Mouse (Mus musculus) limb, embryonic 14.5 days (tissue): ENCODE results near the gene Foxj1. TPM values are rescaled to one million over a fixed set of nuclear protein-coding genes. Genes with fewer than 3 reads are reported as not detected.

Experiments used
- ATAC-seq: fragments of 200-750 bp; cut with Nextera tagmentation; 2 replicates; pipeline ENCODE4 v1.8.0; 2017; ENCODE audit warnings: low read depth, moderate number of reproducible peaks, moderate TSS enrichment; ENCODE audit not compliant: low FRiP score
- DNase-seq: peaks from one replicate; pipeline ENCODE4 v3.0.0-alpha.2; 2015; ENCODE audit warnings: low spot score
- H3K27ac ChIP-seq: fragments of 300-500 bp; sonication (generic); replicated peaks from 2 replicates; pipeline ENCODE4 v1.5.1; 2014; ENCODE audit warnings: low read depth, mild to moderate bottlenecking, low read length, moderate library complexity, mixed read lengths
- H3K27me3 ChIP-seq: fragments of 300-500 bp; sonication (generic); 2 replicates; pipeline ENCODE4 v1.6.1; 2014; ENCODE audit warnings: low read length, mixed read lengths; ENCODE audit not compliant: control insufficient read depth, insufficient read depth
- H3K36me3 ChIP-seq: fragments of 300-500 bp; sonication (generic); 2 replicates; pipeline ENCODE4 v1.6.1; 2014; ENCODE audit warnings: mild to moderate bottlenecking, low read length, moderate library complexity, mixed read lengths; ENCODE audit not compliant: control insufficient read depth, insufficient read depth
- H3K4me1 ChIP-seq: fragments of 300-500 bp; sonication (generic); 2 replicates; pipeline ENCODE4 v1.6.1; 2014; ENCODE audit warnings: antibody characterized with exemption, low read length, mixed read lengths; ENCODE audit not compliant: control insufficient read depth, insufficient read depth
- H3K4me2 ChIP-seq: fragments of 300-500 bp; sonication (generic); replicated peaks from 2 replicates; pipeline ENCODE4 v1.6.1; 2014; ENCODE audit warnings: low read depth, mild to moderate bottlenecking, low read length, moderate library complexity; ENCODE audit not compliant: severe bottlenecking
- H3K4me3 ChIP-seq: fragments of 300-500 bp; sonication (generic); replicated peaks from 2 replicates; pipeline ENCODE4 v1.5.1; 2014; ENCODE audit warnings: low read length
- H3K9ac ChIP-seq: fragments of 300-500 bp; sonication (generic); 2 replicates; pipeline ENCODE4 v1.6.1; 2014; ENCODE audit warnings: mild to moderate bottlenecking, low read depth, low read length, moderate library complexity; ENCODE audit not compliant: severe bottlenecking
- H3K9me3 ChIP-seq: fragments of 300-500 bp; sonication (generic); 2 replicates; pipeline ENCODE4 v1.6.1; 2016; ENCODE audit warnings: low read length; ENCODE audit not compliant: control insufficient read depth
- POLR2A ChIP-seq: fragments of 200-500 bp; IDR thresholded peaks from 2 replicates; pipeline ENCODE4 v1.8.0; 2012; ENCODE audit warnings: inconsistent platforms, mild to moderate bottlenecking, moderate library complexity, borderline replicate concordance; ENCODE audit not compliant: insufficient read depth, insufficient read length; ENCODE audit errors: extremely low read depth
- WGBS: fragments of 180-500 bp; shearing (Covaris S2); extraction: QIAGEN DNeasy Blood & Tissue Kit; methylation state at CpG from one replicate; pipeline ENCODE4 v1.1.7; 2014; 5-methylcytosine and 5-hydroxymethylcytosine counted together
- polyA plus RNA-seq, 2 experiments: library from polyadenylated mRNA; depleted of rRNA in 1 of 2; stranded (reverse) in 1 of 2; unstranded in 1 of 2; fragments of >200 nt; fragmentation: Nextera tagmentation in 1 of 2; extraction: Ambion mirVana in 1 of 2; gene quantifications; 2 replicates each; pipeline versions ENCODE4 v1.2.1 to v1.2.3; 2012 to 2014

Foxj1 gene
- polyA plus RNA-seq, 2 experiments: 0.14 to 0.85 TPM

DNA sequence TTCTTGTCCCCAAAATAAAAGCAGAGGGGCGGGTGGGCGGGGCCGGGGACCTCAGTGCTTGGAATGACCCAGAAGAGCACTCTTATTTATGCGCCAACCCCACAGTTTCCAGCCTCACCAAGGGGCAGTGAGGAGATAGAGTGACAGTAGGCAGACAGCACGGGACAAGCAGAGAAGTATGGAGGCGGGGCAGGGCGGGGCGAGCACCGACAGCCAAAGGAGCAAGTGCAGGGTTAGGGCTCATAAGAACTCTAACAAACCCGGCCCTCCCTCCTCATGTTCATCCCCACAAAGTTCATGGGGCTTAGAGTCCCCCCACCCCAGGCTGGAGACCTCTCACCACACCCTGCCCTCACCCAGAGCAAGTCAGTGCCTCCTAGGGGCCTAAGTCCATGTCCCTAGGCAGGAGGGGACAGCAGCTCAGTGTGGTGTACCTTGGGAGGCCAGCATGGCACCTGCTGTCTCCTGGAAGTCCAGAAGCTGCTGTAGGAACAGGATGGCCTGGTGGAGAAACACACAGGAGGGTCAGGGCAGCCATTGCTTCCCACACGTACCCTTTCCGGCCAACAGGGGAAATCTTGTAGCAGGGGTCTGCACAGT lies 41.6 kb downstream of the Foxj1 start:
- Histone ChIP-seq H3K36me3 (peaks cover 89% of the 10 kb centered on the region), H3K4me2 (no peak overlapping the region), H3K27ac (no peak overlapping the region), H3K9me3 (no peaks in the 10 kb centered on the region), H3K9ac (no peak overlapping the region), H3K4me3 (no peak overlapping the region), H3K27me3 (no peaks in the 10 kb centered on the region), H3K4me1 (no peaks in the 10 kb centered on the region)
- DNase-seq: no peak
- TF ChIP-seq POLR2A: no peak
- ATAC-seq: no peak
- 85% methylated on average over 12 of the region's 12 CpGs for WGBS

DNA sequence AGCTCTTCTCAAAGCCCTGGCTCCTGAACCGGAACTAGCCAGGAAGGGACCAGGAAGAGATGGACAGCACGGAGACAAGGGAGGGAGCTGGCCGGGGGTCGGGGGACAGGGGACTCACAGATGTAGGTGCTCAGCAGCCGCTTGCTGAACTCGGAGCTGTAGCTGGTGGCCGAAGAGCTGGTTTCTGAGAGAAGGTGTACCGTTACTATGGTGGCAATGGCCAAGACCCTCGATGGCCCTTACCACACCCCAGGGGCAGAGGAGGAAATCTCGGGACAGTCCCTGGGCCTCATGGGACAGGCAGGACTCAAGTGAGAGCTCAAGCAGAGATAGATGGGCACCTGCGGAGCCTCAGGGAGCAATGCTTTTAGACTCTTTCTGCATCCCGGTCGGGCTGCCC lies 42.8 kb downstream of the Foxj1 start:
- Histone ChIP-seq H3K9me3 (no peaks in the 10 kb centered on the region), H3K4me1 (no peaks in the 10 kb centered on the region), H3K4me3 (no peak overlapping the region), H3K9ac (no peak overlapping the region), H3K27ac (no peak overlapping the region), H3K4me2 (no peak overlapping the region), H3K27me3 (no peaks in the 10 kb centered on the region), H3K36me3 (peaks cover 91% of the 10 kb centered on the region)
- ATAC-seq (no peak), DNase-seq (no peak)
- WGBS: 91% methylated on average over 12 of the region's 13 CpGs
- no peak for TF ChIP-seq POLR2A

DNA sequence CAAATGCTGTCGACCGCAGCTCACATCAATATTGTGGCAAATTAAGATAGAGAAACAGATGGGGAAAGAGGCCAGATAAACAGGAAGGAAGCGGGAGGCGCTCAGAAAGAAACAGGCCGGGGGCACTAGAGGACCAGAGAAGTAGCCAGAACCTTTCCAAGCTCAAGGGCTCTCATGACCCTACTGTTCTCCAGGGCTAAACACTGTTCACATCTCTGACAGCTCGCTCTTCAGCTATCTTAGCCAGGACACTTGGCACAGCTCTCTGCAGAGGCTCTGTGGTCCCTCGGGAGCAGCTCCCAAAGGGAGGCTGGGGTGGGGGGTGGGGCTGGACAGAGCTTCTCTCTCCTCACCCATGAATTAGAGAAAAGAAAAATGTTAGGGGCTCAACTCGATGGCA lies 44.6 kb downstream of the Foxj1 start:
- ATAC-seq (no peak), DNase-seq (no peak)
- no peaks in the 10 kb centered on the region for H3K4me1 ChIP-seq
- H3K27ac ChIP-seq: no peak overlapping the region
- H3K9me3 ChIP-seq: no peaks in the 10 kb centered on the region
- WGBS: 66% methylated on average over 8 of the region's 8 CpGs
- no peak overlapping the region for H3K4me3 ChIP-seq
- H3K4me2 ChIP-seq: no peak overlapping the region
- no peaks in the 10 kb centered on the region for H3K27me3 ChIP-seq
- no peak overlapping the region for H3K9ac ChIP-seq
- TF ChIP-seq POLR2A: no peak
- H3K36me3 ChIP-seq: peaks cover 77% of the 10 kb centered on the region

DNA sequence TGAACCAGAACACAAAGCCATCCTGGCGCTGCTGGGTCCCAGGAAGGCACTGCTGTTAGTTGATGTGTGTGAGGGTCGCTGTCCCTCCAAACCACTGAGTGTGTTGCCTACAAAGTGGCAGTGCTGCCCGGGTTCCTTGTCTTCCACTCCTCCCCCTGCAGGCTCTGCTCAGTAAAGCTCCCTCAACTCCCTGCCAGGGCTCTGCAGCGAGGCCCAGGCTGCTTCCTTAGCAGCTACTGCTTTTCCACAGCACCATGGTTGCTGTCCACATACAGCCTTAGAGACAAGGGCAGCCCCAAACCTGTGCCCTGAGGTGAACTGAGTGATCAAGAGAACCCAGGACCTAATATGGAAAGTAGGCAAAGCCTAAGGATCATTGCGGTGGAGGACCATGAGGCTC lies 47.8 kb downstream of the Foxj1 start:
- DNase-seq (no peak), ATAC-seq (no peak)
- Histone ChIP-seq H3K36me3 (peaks cover 50% of the 10 kb centered on the region), H3K4me3 (no peak overlapping the region), H3K4me1 (no peaks in the 10 kb centered on the region), H3K4me2 (no peak overlapping the region), H3K9me3 (no peaks in the 10 kb centered on the region), H3K27ac (no peak overlapping the region), H3K27me3 (peaks cover 28% of the 10 kb centered on the region), H3K9ac (no peak overlapping the region)
- 79% methylated on average over 5 of the region's 5 CpGs for WGBS
- TF ChIP-seq POLR2A: no peak

DNA sequence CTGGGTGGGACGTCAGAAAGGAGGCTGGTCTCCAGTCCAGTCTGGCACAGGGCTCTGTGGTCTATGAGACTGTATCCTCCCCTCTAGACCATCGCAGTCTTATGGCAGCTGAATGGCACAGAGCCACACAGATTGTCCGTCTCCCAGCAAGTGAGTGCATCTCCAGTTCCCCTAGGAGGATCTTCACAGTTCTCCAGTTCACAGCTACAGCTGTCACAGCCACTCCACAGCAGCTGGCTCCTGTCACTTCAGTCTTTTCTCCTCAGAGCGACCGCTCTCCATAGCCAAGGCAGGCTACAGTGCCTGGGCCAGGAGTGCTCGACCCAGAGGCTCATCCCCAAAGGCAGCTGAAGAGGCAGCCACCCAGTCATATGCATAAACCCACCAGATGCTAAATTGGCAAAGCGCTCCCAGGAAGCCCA lies 49.4 kb downstream of the Foxj1 start:
- Histone ChIP-seq H3K9ac (no peak overlapping the region), H3K27ac (no peak overlapping the region), H3K4me2 (no peak overlapping the region), H3K4me1 (peaks cover 7% of the 10 kb centered on the region), H3K36me3 (peaks cover 35% of the 10 kb centered on the region), H3K9me3 (no peaks in the 10 kb centered on the region), H3K27me3 (peaks cover 43% of the 10 kb centered on the region), H3K4me3 (no peak overlapping the region)
- 71% methylated on average over 7 of the region's 7 CpGs for WGBS
- no peak for TF ChIP-seq POLR2A
- peak; percentile 55 for DNase-seq
- peak; percentile 72 for ATAC-seq

DNA sequence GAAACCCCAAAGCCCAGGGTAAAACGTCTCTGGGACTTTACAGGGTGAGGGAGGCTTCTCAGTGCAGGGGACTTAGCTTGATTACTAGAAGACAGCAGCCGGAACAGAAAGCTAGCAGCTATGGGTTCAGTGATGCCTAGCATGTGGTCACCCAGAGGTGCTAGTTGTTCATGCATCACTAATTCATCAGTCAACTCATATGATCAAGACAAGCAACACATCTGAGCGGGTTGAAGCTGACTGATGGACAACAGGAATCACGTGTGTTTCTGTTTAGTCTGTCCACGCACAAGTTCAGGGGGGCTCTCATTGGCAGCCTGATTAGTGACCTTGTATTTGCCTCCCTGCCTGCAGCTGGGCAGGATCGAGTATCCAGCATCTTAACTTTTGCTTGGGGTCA lies 51.2 kb downstream of the Foxj1 start:
- Histone ChIP-seq H3K9me3 (no peaks in the 10 kb centered on the region), H3K9ac (no peak overlapping the region), H3K27ac (no peak overlapping the region), H3K4me3 (no peak overlapping the region), H3K36me3 (peaks cover 17% of the 10 kb centered on the region), H3K4me2 (no peak overlapping the region), H3K27me3 (peaks cover 55% of the 10 kb centered on the region), H3K4me1 (peaks cover 7% of the 10 kb centered on the region)
- 40% methylated on average over 6 of the region's 6 CpGs for WGBS
- no peak for TF ChIP-seq POLR2A
- no peak for ATAC-seq
- DNase-seq: no peak
